Mouse (Mus musculus) midbrain, embryonic 15.5 days (tissue): ENCODE measurements around the gene Kcnb1. TPM values are rescaled to one million over a fixed set of nuclear protein-coding genes. Genes with fewer than 3 reads are reported as not detected.
A peak's percentile ranks its signal among the peaks of the same experiment; 100 is the strongest.

Source experiments
- ATAC-seq: fragments of 200-750 bp; cut with Nextera tagmentation; replicated peaks from 2 replicates; pipeline ENCODE4 v1.8.0; 2017; ENCODE audit warnings: moderate TSS enrichment
- H3K27ac ChIP-seq: fragments of 300-500 bp; sonication (generic); 2 replicates; pipeline ENCODE4 v1.5.1; 2015; ENCODE audit warnings: mild to moderate bottlenecking, inconsistent platforms
- H3K27me3 ChIP-seq: fragments of 300-500 bp; sonication (generic); replicated peaks from 2 replicates; pipeline ENCODE4 v1.6.1; 2015; ENCODE audit warnings: inconsistent platforms
- H3K36me3 ChIP-seq: fragments of 300-500 bp; sonication (generic); replicated peaks from 2 replicates; pipeline ENCODE4 v1.6.1; 2015; ENCODE audit warnings: inconsistent platforms
- H3K4me1 ChIP-seq: fragments of 300-500 bp; sonication (generic); 2 replicates; pipeline ENCODE4 v1.6.1; 2015; ENCODE audit warnings: inconsistent platforms
- H3K4me2 ChIP-seq: fragments of 300-500 bp; sonication (generic); 2 replicates; pipeline ENCODE4 v1.6.1; 2015; ENCODE audit warnings: inconsistent platforms, mild to moderate bottlenecking, moderate library complexity
- H3K4me3 ChIP-seq: fragments of 300-500 bp; sonication (generic); 2 replicates; pipeline ENCODE4 v1.5.1; 2015; ENCODE audit warnings: mild to moderate bottlenecking, inconsistent platforms
- H3K9ac ChIP-seq: fragments of 300-500 bp; sonication (generic); 2 replicates; pipeline ENCODE4 v1.6.1; 2015; ENCODE audit warnings: mild to moderate bottlenecking, inconsistent platforms
- H3K9me3 ChIP-seq: fragments of 300-500 bp; sonication (generic); 2 replicates; pipeline ENCODE4 v1.6.1; 2016; ENCODE audit warnings: inconsistent platforms
- WGBS: fragments of 180-500 bp; shearing (Covaris S2); methylation state at CpG from one replicate; pipeline ENCODE4 v1.1.7; 2015; ENCODE audit warnings: mixed read lengths; 5-methylcytosine and 5-hydroxymethylcytosine counted together
- polyA plus RNA-seq: library from polyadenylated mRNA; unstranded; fragments of >200 nt; fragmentation: Nextera tagmentation; extraction: Ambion mirVana; gene quantifications from 2 replicates; pipeline ENCODE4 v1.2.1, GENCODE M21; 2015

Kcnb1 gene
- polyA plus RNA-seq, 1 experiment from 2014 or later, result 3.3 TPM

DNA sequence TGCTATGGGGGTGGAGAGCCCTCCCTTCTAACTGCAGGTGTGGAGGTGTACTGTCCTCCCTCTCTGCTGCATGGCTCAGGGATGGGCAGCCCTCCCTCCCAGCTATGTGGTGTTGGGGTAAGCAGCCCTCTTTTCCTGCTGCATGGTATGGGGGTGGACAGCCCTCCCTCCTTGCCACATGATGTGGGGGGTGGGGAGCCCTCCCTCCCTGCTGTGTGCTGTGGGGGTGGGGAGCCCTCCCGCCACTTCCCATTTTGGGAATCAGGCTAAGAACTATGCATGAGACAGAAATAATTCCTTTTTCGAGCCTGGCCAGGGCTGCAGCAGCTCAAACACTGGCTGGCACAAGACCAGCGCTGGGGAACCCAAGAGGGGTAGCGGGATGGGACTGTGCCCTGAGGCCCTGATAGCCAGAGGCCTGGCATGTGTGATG lies 34.4 kb downstream of the Kcnb1 start:
- Histone ChIP-seq H3K9ac (no peak overlapping the region), H3K27ac (no peak overlapping the region)
- ATAC-seq, result peak; percentile 52; the same call in 1 of the 2 replicates

GRCm38 (mm10) chr2:167150880-167151279 lies 39.1 kb downstream of the Kcnb1 start:
- no peaks in the 10 kb centered on the region for H3K9me3 ChIP-seq
- no peaks in the 10 kb centered on the region for H3K27me3 ChIP-seq
- no peak for ATAC-seq
- no peak overlapping the region for H3K9ac ChIP-seq
- H3K4me1 ChIP-seq, result peaks cover 14% of the 10 kb centered on the region
- no peaks in the 10 kb centered on the region for H3K36me3 ChIP-seq
- H3K4me3 ChIP-seq, result no peak overlapping the region
- H3K27ac ChIP-seq, result no peak overlapping the region
- WGBS, result 92% methylated on average over 6 of the region's 6 CpGs
- H3K4me2 ChIP-seq, result no peak overlapping the region

More for the DNA sequence above, 34.4 kb downstream of the Kcnb1 start:
- H3K9me3 ChIP-seq, result no peaks in the 10 kb centered on the region
- no peak overlapping the region for H3K4me2 ChIP-seq
- 31% methylated on average over 4 of the region's 4 CpGs for WGBS
- peaks cover 13% of the 10 kb centered on the region for H3K4me1 ChIP-seq
- no peaks in the 10 kb centered on the region for H3K27me3 ChIP-seq
- no peak overlapping the region for H3K4me3 ChIP-seq
- no peaks in the 10 kb centered on the region for H3K36me3 ChIP-seq

- H3K4me1 ChIP-seq, result peaks cover 11% of the 10 kb centered on the region
- H3K27ac ChIP-seq, result no peak overlapping the region
- no peak overlapping the region for H3K9ac ChIP-seq
- WGBS, result 94% methylated on average over 7 of the region's 7 CpGs
- H3K4me3 ChIP-seq, result no peak overlapping the region
- no peaks in the 10 kb centered on the region for H3K9me3 ChIP-seq
- ATAC-seq, result no peak
- no peaks in the 10 kb centered on the region for H3K27me3 ChIP-seq
- H3K4me2 ChIP-seq, result no peak overlapping the region
- no peaks in the 10 kb centered on the region for H3K36me3 ChIP-seq
These were observed 39.8 kb downstream of the Kcnb1 start for GRCm38 (mm10) chr2:167150135-167150534.

DNA sequence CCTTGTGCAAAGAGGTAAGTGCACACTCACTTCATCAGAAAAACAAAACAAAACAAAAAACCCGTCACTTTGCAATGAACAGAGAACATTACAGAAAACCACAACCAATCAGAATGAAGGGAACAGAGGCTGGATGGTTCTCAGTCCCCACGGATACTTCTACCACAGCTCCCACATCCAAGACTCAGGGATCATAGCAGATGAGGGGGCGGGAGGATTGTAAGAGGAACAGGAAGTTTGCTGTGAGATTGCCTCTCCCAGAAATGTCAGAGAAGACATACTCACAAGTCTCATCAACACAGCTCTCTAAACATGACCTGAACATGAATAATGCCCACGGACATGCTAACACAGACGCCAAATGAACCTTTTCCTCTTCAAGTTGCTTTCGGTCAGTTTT lies 40.9 kb downstream of the Kcnb1 start:
- Histone ChIP-seq H3K4me2 (no peak overlapping the region), H3K27ac (no peak overlapping the region), H3K36me3 (no peaks in the 10 kb centered on the region), H3K4me3 (no peak overlapping the region), H3K9ac (no peak overlapping the region), H3K4me1 (peaks cover 22% of the 10 kb centered on the region), H3K9me3 (no peaks in the 10 kb centered on the region), H3K27me3 (no peaks in the 10 kb centered on the region)
- 92% methylated on average over 6 of the region's 6 CpGs for WGBS
- no peak for ATAC-seq

DNA sequence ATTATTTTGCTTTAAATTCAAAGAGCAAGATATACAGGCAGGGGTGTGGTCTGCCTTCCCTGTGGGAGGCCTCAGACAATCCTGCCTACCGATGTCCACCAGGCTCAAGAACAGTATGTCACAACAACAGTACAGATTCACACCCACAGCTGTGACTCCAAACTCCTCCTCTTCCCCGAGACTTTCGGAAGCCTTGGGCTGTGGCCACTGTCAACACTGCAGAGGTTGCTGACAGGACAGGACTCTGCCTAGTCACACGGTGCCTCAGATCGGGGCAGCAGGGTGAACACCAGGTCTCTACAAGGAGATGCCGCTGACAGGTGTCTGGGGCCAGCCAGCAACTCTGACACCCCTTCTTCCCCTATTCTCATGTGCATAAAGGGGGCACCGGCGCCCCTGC lies 42.2 kb downstream of the Kcnb1 start:
- Histone ChIP-seq H3K27ac (no peak overlapping the region), H3K9me3 (no peaks in the 10 kb centered on the region), H3K36me3 (no peaks in the 10 kb centered on the region), H3K27me3 (no peaks in the 10 kb centered on the region), H3K4me2 (no peak overlapping the region), H3K9ac (no peak overlapping the region), H3K4me3 (no peak overlapping the region), H3K4me1 (peaks cover 25% of the 10 kb centered on the region)
- 86% methylated on average over 8 of the region's 8 CpGs for WGBS
- no peak for ATAC-seq

- Histone ChIP-seq H3K27ac (no peak overlapping the region), H3K4me1 (peaks cover 25% of the 10 kb centered on the region), H3K9ac (no peak overlapping the region), H3K9me3 (no peaks in the 10 kb centered on the region), H3K4me2 (no peak overlapping the region), H3K27me3 (no peaks in the 10 kb centered on the region), H3K36me3 (no peaks in the 10 kb centered on the region), H3K4me3 (no peak overlapping the region)
- 67% methylated on average over 5 of the region's 5 CpGs for WGBS
- ATAC-seq, result no peak
These were observed 44.1 kb downstream of the Kcnb1 start for GRCm38 (mm10) chr2:167145904-167146303.

GRCm38 (mm10) chr2:167144439-167145307 lies 45.3 kb downstream of the Kcnb1 start:
- peak overlapping the region; percentile 74 for H3K27ac ChIP-seq
- ATAC-seq, result no peak; the same call in 1 of the 2 replicates

GRCm38 (mm10) chr2:167143914-167144313 lies 46.0 kb downstream of the Kcnb1 start:
- no peak for ATAC-seq
- Histone ChIP-seq H3K36me3 (no peaks in the 10 kb centered on the region), H3K27ac (peak overlapping the region; percentile 74), H3K9ac (no peak overlapping the region; the same call in 1 of the 2 replicates), H3K4me3 (no peak overlapping the region), H3K4me2 (no peak overlapping the region), H3K27me3 (no peaks in the 10 kb centered on the region), H3K9me3 (no peaks in the 10 kb centered on the region), H3K4me1 (peaks cover 25% of the 10 kb centered on the region)
- 78% methylated on average over 2 of the region's 2 CpGs for WGBS

More at GRCm38 (mm10) chr2:167144439-167145307, 45.3 kb downstream of the Kcnb1 start:
- Histone ChIP-seq H3K36me3 (no peaks in the 10 kb centered on the region), H3K4me1 (peaks cover 25% of the 10 kb centered on the region), H3K4me3 (no peak overlapping the region), H3K27me3 (no peaks in the 10 kb centered on the region), H3K9me3 (no peaks in the 10 kb centered on the region), H3K4me2 (0 out of 2 replicates have a peak overlapping the region, but pooled peaks have one; percentile 9), H3K9ac (no peak overlapping the region; the same call in 1 of the 2 replicates)
- 13% methylated on average over 14 of the region's 14 CpGs for WGBS

DNA sequence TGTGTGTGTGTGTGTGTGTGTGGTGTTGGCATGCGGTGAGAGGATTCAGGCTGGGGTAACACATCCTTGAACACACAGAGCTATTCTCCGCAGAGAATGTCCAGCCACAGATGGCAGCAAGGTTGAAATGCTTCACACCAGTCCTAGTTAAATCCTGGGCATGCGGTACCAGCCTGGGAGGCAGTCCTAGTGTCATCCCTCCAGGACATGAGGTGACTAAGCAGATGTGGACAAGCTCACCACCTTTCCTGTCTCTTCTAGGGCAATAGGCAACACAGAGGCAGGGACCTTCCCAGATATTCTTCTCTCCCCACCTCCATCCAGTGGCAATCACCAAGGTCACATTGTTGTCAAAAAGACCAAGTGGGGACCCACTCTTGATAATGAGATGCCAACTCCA lies 47.7 kb downstream of the Kcnb1 start:
- Histone ChIP-seq H3K36me3 (no peaks in the 10 kb centered on the region), H3K4me2 (no peak overlapping the region), H3K27ac (no peak overlapping the region), H3K4me3 (no peak overlapping the region), H3K27me3 (no peaks in the 10 kb centered on the region), H3K9ac (no peak overlapping the region), H3K9me3 (no peaks in the 10 kb centered on the region), H3K4me1 (peaks cover 28% of the 10 kb centered on the region)
- ATAC-seq, result no peak
- 86% methylated on average over 3 of the region's 3 CpGs for WGBS

GRCm38 (mm10) chr2:167141810-167142209 lies 48.1 kb downstream of the Kcnb1 start:
- Histone ChIP-seq H3K9me3 (no peaks in the 10 kb centered on the region), H3K4me3 (no peak overlapping the region), H3K4me1 (peaks cover 32% of the 10 kb centered on the region), H3K27me3 (no peaks in the 10 kb centered on the region), H3K4me2 (no peak overlapping the region), H3K9ac (no peak overlapping the region), H3K36me3 (no peaks in the 10 kb centered on the region), H3K27ac (no peak overlapping the region)
- ATAC-seq, result no peak
- 77% methylated on average over 4 of the region's 4 CpGs for WGBS

DNA sequence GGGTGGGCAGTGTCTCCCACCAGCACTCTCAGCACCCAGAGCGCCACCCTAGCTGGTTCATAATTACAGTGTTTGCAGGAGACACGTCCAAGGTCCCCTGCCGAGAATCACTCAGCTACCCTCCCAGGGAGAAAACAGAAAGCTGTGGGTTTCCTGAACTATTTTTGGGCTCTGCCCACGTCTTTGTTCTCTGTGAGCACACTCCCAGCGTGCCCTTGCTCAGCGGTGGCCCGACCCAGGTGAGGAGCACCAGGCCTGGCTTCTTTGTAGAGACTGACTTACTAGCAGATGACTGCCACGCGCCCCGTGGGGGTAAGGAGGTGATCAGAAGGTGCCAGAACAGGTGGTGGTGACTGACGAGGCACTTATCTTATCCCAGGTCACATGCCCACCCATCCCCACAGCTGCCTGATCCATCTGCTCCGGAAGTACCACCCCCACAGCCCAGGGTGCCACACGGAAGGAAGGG lies 50.1 kb downstream of the Kcnb1 start:
- H3K27me3 ChIP-seq, result no peaks in the 10 kb centered on the region
- no peaks in the 10 kb centered on the region for H3K9me3 ChIP-seq
- H3K27ac ChIP-seq, result no peak overlapping the region
- H3K4me2 ChIP-seq, result no peak overlapping the region
- WGBS, result 65% methylated on average over 13 of the region's 13 CpGs
- H3K36me3 ChIP-seq, result no peaks in the 10 kb centered on the region
- H3K4me3 ChIP-seq, result no peak overlapping the region
- peaks cover 28% of the 10 kb centered on the region for H3K4me1 ChIP-seq
- ATAC-seq, result no peak
- no peak overlapping the region for H3K9ac ChIP-seq

DNA sequence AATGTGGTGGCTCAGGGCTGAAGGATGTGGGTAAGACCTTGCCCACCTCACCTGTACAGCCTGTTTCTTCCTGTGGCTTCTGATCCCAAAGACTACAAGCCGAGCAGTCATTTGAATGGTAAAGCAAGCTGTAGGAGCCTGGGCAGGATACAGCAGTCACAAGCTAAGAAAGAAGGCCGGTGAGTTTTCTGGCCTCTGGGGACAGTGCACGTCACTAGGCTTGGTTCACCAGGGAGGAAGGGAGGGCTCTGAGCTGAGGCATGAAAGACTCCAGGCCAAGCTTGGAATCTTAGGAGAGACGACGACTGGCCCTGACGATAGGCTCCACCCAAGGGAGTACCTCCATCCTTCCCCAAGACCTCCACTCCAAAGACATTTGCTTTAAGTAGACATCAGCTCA lies 51.3 kb downstream of the Kcnb1 start:
- Histone ChIP-seq H3K4me1 (peaks cover 17% of the 10 kb centered on the region), H3K36me3 (no peaks in the 10 kb centered on the region), H3K27me3 (no peaks in the 10 kb centered on the region), H3K4me2 (no peak overlapping the region), H3K27ac (no peak overlapping the region), H3K9ac (no peak overlapping the region), H3K9me3 (no peaks in the 10 kb centered on the region), H3K4me3 (no peak overlapping the region)
- 65% methylated on average over 6 of the region's 6 CpGs for WGBS
- ATAC-seq, result no peak

- peak overlapping the region; percentile 11 for H3K4me2 ChIP-seq
- no peaks in the 10 kb centered on the region for H3K36me3 ChIP-seq
- 24% methylated on average over 14 of the region's 14 CpGs for WGBS
- peak; percentile 78 for ATAC-seq
- H3K4me1 ChIP-seq, result peaks cover 17% of the 10 kb centered on the region
- peak overlapping the region; percentile 65 for H3K27ac ChIP-seq
- H3K9me3 ChIP-seq, result no peaks in the 10 kb centered on the region
- no peak overlapping the region for H3K9ac ChIP-seq
- H3K27me3 ChIP-seq, result no peaks in the 10 kb centered on the region
- no peak overlapping the region for H3K4me3 ChIP-seq
These were observed 53.0 kb downstream of the Kcnb1 start for GRCm38 (mm10) chr2:167136909-167137308.
